ENCODE assay signal across 8 mouse cellular contexts in the genomic region with DNA sequence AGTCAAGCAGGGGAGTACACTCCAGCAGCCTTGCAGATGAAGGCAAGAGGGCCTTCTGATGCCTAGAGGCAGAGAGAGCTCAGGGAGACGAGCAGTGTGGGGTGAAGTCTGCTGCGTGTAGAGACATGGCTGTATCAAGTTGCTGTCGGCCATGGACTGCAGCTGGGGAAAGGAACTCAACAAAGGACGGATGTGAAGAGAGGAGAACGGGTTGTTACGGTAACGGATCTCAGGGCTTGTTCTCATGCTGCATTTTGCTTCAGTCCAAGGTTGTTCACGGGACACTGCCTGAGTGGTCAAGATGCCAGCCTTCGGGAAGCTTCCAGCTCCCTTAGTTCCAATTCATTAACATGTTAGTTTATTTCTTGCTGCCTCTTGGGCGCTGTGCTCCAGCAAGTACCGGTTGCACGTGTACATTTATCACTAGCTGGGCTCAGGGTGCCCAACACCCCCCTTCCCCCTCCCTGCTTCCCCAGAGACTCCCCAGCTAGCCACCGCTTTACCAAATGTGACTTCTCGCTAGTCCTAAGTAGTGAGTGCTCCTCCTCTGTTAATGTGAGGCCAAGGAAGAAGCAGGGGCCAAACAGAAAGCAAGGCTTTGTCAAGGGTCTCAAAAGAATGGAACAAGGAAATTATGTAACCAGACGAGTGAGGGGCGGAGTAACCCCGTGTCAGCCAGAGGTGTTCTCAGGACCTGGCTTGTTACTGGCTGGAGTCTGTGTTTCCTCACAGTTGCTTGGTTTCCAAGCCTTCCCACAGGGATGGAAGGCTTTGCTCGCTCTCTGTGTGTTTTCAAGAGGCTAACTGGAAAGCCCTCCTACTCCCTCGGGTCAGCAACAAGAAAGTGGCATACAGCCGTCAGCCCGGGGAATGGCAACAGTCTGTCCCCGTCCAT.
A peak's percentile ranks its signal among the peaks of the same experiment; 100 is the strongest.
DNase-seq lines count a peak whose midpoint lies in the region; ATAC-seq and TF ChIP-seq lines count a peak whose summit lies in the region.

No protein-coding gene starts in this region.

- H3K27ac ChIP-seq in cerebellum, adult 2 months (ENCODE audit: insufficient read depth, low read length) = peak overlapping the region; percentile 59; the same call in 1 of the 2 replicates
- no peak overlapping the region; the same call in 1 of the 2 replicates for H3K27ac ChIP-seq in limb, embryonic 13.5 days
- H3K27ac ChIP-seq in neural tube, embryonic 14.5 days (ENCODE audit: low read depth, low read length) = no peak overlapping the region

- no peaks in the 10 kb centered on the region for H3K36me3 ChIP-seq in limb, embryonic 13.5 days
- no peaks in the 10 kb centered on the region for H3K36me3 ChIP-seq in neural tube, embryonic 14.5 days (ENCODE audit: control insufficient read depth, insufficient read depth, low read length)

- peaks cover 7% of the 10 kb centered on the region; the same call in 1 of the 2 replicates for H3K4me1 ChIP-seq in cerebellum, adult 2 months (ENCODE audit: control insufficient read depth, insufficient read depth, low read length)
- peaks cover 39% of the 10 kb centered on the region for H3K4me1 ChIP-seq in limb, embryonic 13.5 days
- peaks cover 23% of the 10 kb centered on the region for H3K4me1 ChIP-seq in neural tube, embryonic 14.5 days (ENCODE audit: control insufficient read depth, insufficient read depth, low read length)

- peak; percentile 42; the same call in 1 of the 2 replicates for ATAC-seq in limb, embryonic 13.5 days (ENCODE audit: low FRiP score, low read depth)
- no peak for ATAC-seq in neural tube, embryonic 14.5 days (ENCODE audit: low read depth)

- TF ChIP-seq CTCF in cerebellum, adult 2 months (IDR thresholded peaks at IDR 0.05; ENCODE audit: borderline replicate concordance, insufficient read depth, low read depth, low read length) = no peak

- 16% methylated on average over 22 of the region's 22 CpGs for WGBS in cerebellum, adult 2 months
- WGBS in limb, embryonic 13.5 days = 35% methylated on average over 22 of the region's 22 CpGs
- 26% methylated on average over 22 of the region's 22 CpGs for WGBS in neural tube, embryonic 14.5 days

- H3K4me3 ChIP-seq in cerebellum, adult 2 months (replicated peaks; ENCODE audit: insufficient read depth, low read depth, low read length) = peak overlapping the region; percentile 14
- H3K4me3 ChIP-seq in limb, embryonic 13.5 days = no peak overlapping the region
- no peak overlapping the region for H3K4me3 ChIP-seq in neural tube, embryonic 14.5 days (ENCODE audit: low read depth, low read length)

- H3K4me2 ChIP-seq in limb, embryonic 13.5 days (replicated peaks) = peak overlapping the region; percentile 43
- 0 out of 2 replicates have a peak overlapping the region, but pooled peaks have one; percentile 3 for H3K4me2 ChIP-seq in neural tube, embryonic 14.5 days (ENCODE audit: low read depth, low read length)

- H3K9ac ChIP-seq in limb, embryonic 13.5 days = no peak overlapping the region; the same call in 1 of the 2 replicates
- H3K9ac ChIP-seq in neural tube, embryonic 14.5 days (replicated peaks; ENCODE audit: low read depth, low read length) = no peak overlapping the region

- no peak for TF ChIP-seq POLR2A in cerebellum, adult 2 months (IDR thresholded peaks at IDR 0.05; ENCODE audit: borderline replicate concordance, insufficient read depth, low read length)

- DNase-seq in cerebellum, adult 2 months = no peak
- no peak for DNase-seq in cerebellum, adult 18-20 months
- DNase-seq in right cerebral cortex, adult 18-20 months = peak; percentile 21
- DNase-seq in right cerebral cortex, postnatal 4 days = no peak
- no peak for DNase-seq in cerebellum, adult 8-10 months
- no peak for DNase-seq in ovary, postnatal 36 days (ENCODE audit: low spot score)

- no peaks in the 10 kb centered on the region; the same call in 1 of the 2 replicates for H3K27me3 ChIP-seq in cerebellum, adult 2 months (ENCODE audit: control insufficient read depth, insufficient read depth, low read length)
- H3K27me3 ChIP-seq in limb, embryonic 13.5 days = no peaks in the 10 kb centered on the region
- no peaks in the 10 kb centered on the region for H3K27me3 ChIP-seq in neural tube, embryonic 14.5 days (ENCODE audit: control insufficient read depth, insufficient read depth, low read length)

- H3K9me3 ChIP-seq in limb, embryonic 13.5 days = no peaks in the 10 kb centered on the region
- H3K9me3 ChIP-seq in neural tube, embryonic 14.5 days (ENCODE audit: control insufficient read depth, low read length) = no peaks in the 10 kb centered on the region
